Mouse (Mus musculus): ENCODE results near the gene Pemt. TPM values are rescaled to one million over a fixed set of nuclear protein-coding genes. Genes with fewer than 3 reads are reported as not detected.
A peak's percentile ranks its signal among the peaks of the same experiment; 100 is the strongest.

Pemt gene
- polyA plus RNA-seq, 1 experiment: 1.3 TPM

DNA sequence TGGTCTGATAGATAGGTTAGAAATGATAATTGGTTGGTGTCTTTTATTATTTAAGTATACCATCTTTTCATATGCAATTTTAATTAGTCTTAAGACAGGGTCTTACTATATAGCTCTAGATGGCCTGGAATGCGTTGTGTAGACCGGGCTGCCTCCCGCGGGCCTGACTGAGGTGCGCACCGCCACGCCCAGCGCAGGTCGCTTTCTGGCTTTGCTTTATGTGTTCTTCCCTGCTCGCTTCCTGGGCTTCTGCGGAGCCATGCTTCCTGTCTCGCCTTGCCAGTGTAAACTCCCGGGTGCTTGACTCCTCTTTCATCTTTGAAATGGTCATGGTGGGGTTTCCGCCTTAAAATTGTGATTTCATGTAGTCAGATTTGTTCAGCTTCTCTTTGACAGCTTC lies 93.4 kb downstream of the Pemt start:
- no peak for TF ChIP-seq GATA1 (IDR thresholded peaks at IDR 0.05; ENCODE audit: low read length)

DNA sequence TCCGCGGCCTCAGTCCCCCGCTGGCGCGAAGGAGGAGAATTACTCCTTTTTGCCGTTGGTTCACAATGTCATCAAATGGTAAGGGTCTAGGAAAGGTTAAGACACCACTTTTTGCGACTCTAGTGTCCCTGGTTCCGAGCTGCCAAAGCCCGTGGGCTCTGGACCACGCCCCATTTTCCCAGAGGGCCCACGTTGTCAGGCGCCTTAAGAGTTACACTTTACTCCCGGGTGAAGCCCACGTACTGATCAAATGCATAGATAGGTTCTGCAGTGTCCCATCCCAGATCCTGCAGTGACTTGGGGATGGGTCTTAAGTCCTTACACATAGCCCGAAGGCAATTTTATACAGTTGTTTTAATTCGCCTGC lies 97.9 kb downstream of the Pemt start:
- TF ChIP-seq GATA1 (IDR thresholded peaks at IDR 0.05; ENCODE audit: low read length): no peak

DNA sequence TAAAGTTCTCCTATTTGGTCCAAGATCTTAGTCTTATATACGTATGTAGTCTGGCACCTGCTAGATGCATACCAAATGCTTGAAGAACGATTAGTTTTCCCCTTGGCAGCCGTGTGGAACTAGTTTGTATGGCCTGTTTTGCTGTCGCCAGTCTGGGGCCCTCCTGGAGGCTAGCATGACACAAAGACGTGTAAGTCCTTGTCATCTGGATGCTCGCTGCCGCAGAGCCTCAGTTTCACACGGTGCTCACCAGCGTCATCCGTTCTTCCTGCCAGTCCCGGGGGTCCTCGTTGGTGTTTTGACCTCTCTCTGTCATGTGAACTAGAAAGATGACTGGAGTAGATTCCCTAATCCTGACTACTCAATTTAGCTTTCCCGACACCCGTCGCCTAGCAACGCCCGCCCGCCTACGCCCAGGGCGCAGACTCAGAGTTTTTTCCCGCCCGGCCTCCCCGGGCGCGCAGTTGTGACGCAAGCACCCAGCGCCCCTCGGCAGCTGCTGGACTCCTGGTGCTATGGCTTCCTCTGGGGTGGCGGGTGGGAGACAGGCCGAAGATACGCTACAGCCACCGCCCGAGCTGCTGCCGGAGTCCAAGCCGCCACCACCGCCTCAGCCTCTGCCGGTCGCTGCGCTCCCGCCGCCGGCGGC lies 98.4 kb downstream of the Pemt start, which contains the start of gene Med9:
Gene Med9 (plus strand): TSS at position 455 of the 649 bp plus-strand sequence.
- TF ChIP-seq GATA1 (IDR thresholded peaks at IDR 0.05; ENCODE audit: low read length): no peak

DNA sequence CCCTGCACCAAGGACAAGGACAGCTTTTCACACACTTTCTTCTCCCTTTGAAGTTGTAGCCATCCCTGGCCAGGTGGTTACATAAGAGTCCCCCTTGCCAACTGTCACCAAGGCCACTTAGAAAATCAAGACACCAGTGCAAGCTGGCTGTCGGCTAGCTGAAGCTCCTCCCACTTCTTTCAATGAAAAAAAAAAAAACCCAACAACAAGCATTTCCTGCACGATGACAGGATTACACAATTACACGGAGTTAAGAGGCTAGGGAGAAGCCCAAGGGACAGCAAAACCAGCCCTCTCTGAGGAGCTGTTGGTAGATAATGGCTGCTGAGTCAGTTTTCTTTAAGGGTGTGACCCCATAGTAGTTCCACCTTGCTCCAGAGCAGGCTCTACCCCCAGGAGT lies 104.9 kb downstream of the Pemt start:
- no peak for TF ChIP-seq GATA1 (IDR thresholded peaks at IDR 0.05; ENCODE audit: low read length)

DNA sequence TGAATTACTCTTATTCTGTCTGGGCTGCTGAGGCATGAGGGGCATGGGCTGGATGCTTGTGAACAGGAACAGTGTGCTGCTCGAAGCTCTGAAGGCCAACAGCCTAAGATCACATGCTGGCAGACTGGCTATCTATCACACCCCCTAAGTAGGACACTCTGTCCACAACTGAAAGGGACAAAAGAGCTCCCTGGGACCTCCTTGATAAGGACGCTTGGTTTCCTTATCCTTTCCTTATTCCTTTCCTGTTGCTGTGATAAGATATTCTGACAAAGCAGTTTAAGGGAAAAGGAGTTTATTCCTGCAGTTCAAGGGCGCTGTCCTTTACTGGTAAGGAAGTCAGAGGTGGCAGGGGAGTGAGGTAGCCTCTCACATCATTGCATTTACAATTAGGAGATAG lies 105.6 kb downstream of the Pemt start:
- peak; percentile 22 for TF ChIP-seq GATA1 (IDR thresholded peaks at IDR 0.05; ENCODE audit: low read length)

DNA sequence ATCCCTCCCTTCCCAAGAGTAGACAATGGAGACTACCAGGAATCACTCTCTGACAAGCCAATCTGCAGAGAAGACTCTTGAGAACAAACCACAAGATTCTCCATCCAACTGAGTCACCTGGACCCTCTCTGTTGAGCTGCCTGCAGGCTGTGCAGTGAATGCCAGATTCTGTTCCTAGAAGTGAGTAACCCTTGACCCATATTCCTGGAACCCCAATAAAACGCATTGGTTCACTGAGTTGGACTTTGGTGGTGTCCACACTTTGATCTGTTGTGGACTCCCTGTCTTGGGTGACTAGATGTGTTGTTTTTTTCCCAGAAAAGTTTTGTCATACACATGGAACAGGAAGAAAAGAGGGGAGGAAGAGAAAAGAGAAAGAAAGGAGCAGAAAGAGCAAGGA lies 106.5 kb downstream of the Pemt start:
- no peak for TF ChIP-seq GATA1 (IDR thresholded peaks at IDR 0.05; ENCODE audit: low read length)

DNA sequence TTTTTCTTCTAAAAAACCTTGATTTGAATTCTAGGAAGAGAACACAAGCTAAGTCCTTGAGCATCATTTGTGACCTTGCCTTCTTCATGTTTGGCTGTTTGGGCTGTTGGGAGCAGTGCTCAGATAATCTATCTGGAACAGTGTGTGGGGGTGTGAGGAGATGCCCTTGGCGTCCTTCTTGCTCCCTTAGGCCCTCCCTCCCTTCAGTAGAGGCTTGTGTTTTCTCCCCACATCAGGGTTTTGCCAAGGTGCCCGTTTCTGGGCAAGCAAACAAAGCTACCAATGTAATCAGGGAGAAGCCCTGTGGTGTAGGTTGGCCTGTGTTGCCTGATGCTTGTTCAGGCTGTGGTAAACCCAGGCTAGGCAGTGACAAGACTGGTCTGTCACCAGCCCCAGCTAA lies 108.7 kb downstream of the Pemt start:
- TF ChIP-seq GATA1 (IDR thresholded peaks at IDR 0.05; ENCODE audit: low read length): no peak

DNA sequence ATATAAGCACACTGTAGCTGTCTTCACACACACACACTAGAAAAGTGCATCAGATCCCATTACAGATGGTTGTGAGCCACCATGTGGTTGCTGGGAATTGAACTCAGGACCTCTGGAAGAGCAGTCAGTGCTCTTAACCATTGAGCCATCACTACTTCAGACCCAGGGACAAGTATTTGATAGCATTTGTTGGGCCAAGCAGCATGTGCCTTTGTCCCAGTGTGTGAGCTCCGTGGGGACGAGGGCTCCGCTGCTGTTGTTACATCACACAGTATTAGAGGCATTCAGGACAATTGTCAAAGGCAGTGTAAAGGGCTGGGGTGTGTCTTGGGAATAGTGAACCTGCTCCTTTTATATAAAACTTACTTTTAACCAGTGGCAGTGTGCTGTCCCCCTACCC lies 109.3 kb downstream of the Pemt start:
- TF ChIP-seq GATA1 (IDR thresholded peaks at IDR 0.05; ENCODE audit: low read length): no peak

DNA sequence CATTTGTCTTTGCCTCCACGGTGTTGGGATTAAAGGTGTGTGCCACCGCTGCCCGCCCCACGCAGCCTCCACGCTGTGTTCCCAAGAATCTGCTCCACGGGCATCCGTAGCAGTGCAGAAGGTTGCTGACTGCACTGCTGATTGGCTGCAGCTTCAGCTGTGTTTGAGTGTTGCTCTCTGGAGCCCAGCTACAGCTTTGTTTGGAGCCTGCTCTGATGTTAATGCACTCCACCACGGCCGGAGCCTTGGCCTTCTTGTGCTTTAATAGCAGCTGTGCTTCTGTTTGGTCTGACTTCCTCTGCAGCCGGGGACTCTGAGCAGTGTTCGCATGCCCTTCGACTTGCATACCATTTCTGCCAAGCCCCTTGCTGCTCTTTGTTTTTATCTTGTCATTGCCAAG lies 112.3 kb downstream of the Pemt start:
- TF ChIP-seq GATA1 (IDR thresholded peaks at IDR 0.05; ENCODE audit: low read length): no peak

DNA sequence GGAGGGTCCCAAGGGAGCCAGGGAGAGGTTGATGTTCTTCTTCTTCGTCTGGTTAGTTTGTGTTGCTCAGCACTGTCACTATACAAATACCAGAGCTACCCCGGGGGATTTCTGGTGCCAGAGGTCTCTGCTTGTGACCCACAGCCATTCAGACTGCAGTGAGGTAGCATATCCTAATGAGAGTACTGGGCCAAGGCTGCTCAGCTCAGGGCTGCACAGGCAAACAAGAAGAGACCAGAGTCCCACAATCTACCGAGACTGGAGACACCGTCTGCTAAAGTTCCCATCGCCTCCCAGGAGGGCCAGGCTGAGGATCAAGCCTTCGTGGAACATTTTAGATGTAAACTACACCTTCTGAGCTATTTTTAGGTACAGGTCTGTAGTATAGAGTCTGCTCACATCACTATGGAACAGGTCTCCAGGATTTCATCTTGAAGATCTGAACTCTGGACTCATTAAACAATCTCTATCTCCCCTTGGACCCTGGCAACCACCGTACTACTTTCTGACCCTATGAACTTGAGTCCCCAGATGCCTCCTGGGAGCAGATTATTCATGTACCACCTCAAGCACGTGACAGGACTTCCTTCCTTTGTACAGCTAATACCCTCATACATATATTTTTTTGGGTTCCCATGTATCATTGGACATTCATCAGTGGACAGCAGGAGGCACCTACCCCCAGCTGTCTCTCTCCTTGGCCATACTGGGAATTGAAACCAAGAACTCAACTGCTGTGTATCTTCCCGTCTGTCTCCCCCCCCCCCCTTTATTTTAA lies 113.5 kb downstream of the Pemt start:
- no peak for TF ChIP-seq GATA1 (IDR thresholded peaks at IDR 0.05; ENCODE audit: low read length)

DNA sequence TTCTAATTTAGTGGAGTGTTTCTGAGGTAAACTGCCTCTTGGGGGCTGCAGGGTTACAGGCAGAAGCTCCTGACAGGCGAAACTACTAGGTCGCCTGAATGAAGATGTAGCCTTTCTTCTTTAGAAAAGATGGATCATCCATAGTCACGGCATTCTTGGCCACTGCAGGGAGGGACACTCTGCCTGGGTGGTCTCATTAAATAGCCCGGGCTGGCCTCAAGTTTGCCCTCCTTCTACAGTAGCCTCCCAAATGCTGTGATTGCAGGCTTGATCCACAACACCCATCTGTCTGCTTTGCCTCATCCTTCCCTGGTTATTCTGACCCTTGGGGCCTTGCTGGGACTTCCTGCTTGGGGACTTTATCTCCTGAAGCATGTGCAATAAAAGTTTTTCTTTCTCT lies 116.3 kb downstream of the Pemt start:
- TF ChIP-seq GATA1 (IDR thresholded peaks at IDR 0.05; ENCODE audit: low read length): no peak

DNA sequence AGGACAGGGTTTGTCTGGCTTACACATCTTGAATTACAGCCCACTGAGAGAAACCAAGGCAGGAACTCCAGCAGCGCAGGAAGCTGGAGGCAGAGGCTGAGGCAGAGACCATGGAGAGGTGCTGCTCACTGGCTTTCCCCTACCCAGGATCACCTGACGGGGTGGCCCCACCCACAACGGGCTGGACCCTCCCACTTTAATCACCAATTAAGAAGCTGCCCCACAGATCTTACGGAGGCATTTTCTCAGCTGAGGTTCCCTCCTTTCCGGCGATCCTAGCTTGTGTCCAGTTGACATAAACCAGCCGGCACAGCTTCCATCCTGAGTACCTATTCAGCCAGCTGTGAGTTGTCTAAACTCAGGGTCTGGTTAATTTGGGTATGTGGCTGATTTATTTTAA lies 125.0 kb downstream of the Pemt start:
- no peak for TF ChIP-seq GATA1 (IDR thresholded peaks at IDR 0.05; ENCODE audit: low read length)

Other genes starting within 250 kb of the Pemt start
- 27.8 and 32.6 TPM in 2 replicates for gene Flcn, start 236.5 kb downstream of the Pemt start, polyA plus RNA-seq (2012)
- 13.3 and 13.7 TPM in 2 replicates for gene Nt5m, start 207.0 kb downstream of the Pemt start, polyA plus RNA-seq (2012)
- 24.5 and 27.1 TPM in 2 replicates for gene Cops3, start 206.7 kb downstream of the Pemt start, polyA plus RNA-seq (2012)
- 74.8 and 98.3 TPM in 2 replicates for gene Med9, start 98.3 kb downstream of the Pemt start, polyA plus RNA-seq (2012)
- gene Rasd1, start 81.5 kb downstream of the Pemt start, polyA plus RNA-seq (2012): 0.04 TPM in 1 of 2 replicates, not detected in the other
- gene Rai1, start 58.5 kb upstream of the Pemt start, polyA plus RNA-seq (2012): 133 and 134 TPM in 2 replicates
- 403 and 421 TPM in 2 replicates for gene Srebf1, start 176.1 kb upstream of the Pemt start, polyA plus RNA-seq (2012)

All from G1E-ER4 (cell line).